Mouse (Mus musculus) ES-E14 (cell line): ENCODE results near the gene Prr5.

Experiments
- HCFC1 ChIP-seq: IDR thresholded peaks from 2 replicates; pipeline ENCODE4 v1.6.1; 2012; ENCODE audit warnings: low read length, inconsistent platforms, borderline replicate concordance; ENCODE audit not compliant: insufficient read depth
- MAFK ChIP-seq: IDR thresholded peaks from 2 replicates; pipeline ENCODE4 v1.6.1; 2014; ENCODE audit warnings: mild to moderate bottlenecking, low read depth, low read length, inconsistent platforms; ENCODE audit not compliant: insufficient read depth

- TF ChIP-seq HCFC1 (no peak), MAFK (no peak)
Measured at GRCm38 (mm10) chr15:84641127-84641526, 28.3 kb upstream of the Prr5 start.
